Mouse (Mus musculus): ENCODE measurements around the gene Mical2. TPM values are rescaled to one million over a fixed set of nuclear protein-coding genes. Genes with fewer than 3 reads are reported as not detected.

Mical2 gene
- polyA plus RNA-seq, 1 experiment from 2014 or later, result 105 TPM

DNA sequence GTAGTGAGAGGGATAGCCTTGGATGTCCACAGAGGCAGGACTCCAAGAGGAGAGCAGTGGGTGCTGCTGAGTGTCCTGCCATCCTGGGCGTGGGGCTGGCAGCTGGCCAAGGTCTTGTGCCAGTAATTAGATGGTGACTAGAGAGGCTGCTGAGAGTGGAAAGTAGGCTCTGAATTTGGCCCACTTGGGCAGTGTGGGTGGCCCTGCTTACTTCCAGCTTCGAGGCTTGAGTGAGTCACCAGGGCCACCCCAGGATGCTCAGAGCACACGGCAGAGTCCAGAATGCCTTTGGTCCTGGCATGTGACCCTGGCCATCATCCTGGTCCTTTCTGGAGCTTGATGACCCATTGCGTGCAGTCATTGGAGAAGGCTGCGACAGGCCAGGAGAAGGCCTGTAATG, 232.8 kb downstream of the Mical2 start:
- H3K4me1 ChIP-seq, result peaks cover 72% of the 10 kb centered on the region
- H3K36me3 ChIP-seq, result no peaks in the 10 kb centered on the region
- 62% methylated on average over 5 of the region's 5 CpGs for WGBS
- H3K4me2 ChIP-seq, result no peak overlapping the region
- H3K4me3 ChIP-seq, result no peak overlapping the region
- H3K27me3 ChIP-seq (replicated peaks), result no peaks in the 10 kb centered on the region
- H3K9me3 ChIP-seq, result no peaks in the 10 kb centered on the region
- ATAC-seq (ENCODE audit: extremely low read depth, insufficient number of reproducible peaks, low FRiP score, low TSS enrichment), result no peak
- no peak overlapping the region for H3K9ac ChIP-seq
- 0 out of 2 replicates have a peak overlapping the region, but pooled peaks have one; percentile 20 for H3K27ac ChIP-seq (replicated peaks)

Other genes starting within 250 kb of the Mical2 start
- gene Usp47, start 202.4 kb upstream of the Mical2 start, polyA plus RNA-seq (2015; fragmentation: Nextera tagmentation; extraction: Ambion mirVana), result 57.4 and 58.8 TPM in 2 replicates
- gene Dkk3, start 66.8 kb upstream of the Mical2 start, polyA plus RNA-seq (2015; fragmentation: Nextera tagmentation; extraction: Ambion mirVana), result 74.7 and 91.0 TPM in 2 replicates
- gene Parva, start 201.6 kb downstream of the Mical2 start, polyA plus RNA-seq (2015; fragmentation: Nextera tagmentation; extraction: Ambion mirVana), result 81.5 and 83.7 TPM in 2 replicates

Measured in heart, embryonic 13.5 days (tissue).